Mouse (Mus musculus) forebrain, embryonic 12.5 days (tissue): ENCODE measurements at regions not wholly inside any gene's neighbourhood (a gene's known extent, or its start where the extent isn't known, plus 50 kb on each side); places are given as distances from the start of the nearest gene placed in this dataset.
A peak's percentile ranks its signal among the peaks of the same experiment; 100 is the strongest.

Source experiments
- ATAC-seq: fragments of 200-750 bp; cut with Nextera tagmentation; 2 replicates; pipeline ENCODE4 v1.8.0; 2017; ENCODE audit warnings: moderate TSS enrichment; ENCODE audit not compliant: low FRiP score
- H3K27ac ChIP-seq: fragments of 300-500 bp; sonication (generic); 2 replicates; pipeline ENCODE4 v1.5.1; 2016; ENCODE audit warnings: mild to moderate bottlenecking
- H3K27me3 ChIP-seq: fragments of 300-500 bp; sonication (generic); 2 replicates; pipeline ENCODE4 v1.6.1; 2016; ENCODE audit warnings: mild to moderate bottlenecking
- H3K36me3 ChIP-seq: fragments of 300-500 bp; sonication (generic); replicated peaks from 2 replicates; pipeline ENCODE4 v1.6.1; 2016; ENCODE audit warnings: mild to moderate bottlenecking
- H3K4me1 ChIP-seq: fragments of 300-500 bp; sonication (generic); 2 replicates; pipeline ENCODE4 v1.6.1; 2016
- H3K4me2 ChIP-seq: fragments of 300-500 bp; sonication (generic); 2 replicates; pipeline ENCODE4 v1.6.1; 2016; ENCODE audit warnings: mild to moderate bottlenecking, moderate library complexity
- H3K4me3 ChIP-seq: fragments of 300-500 bp; sonication (generic); replicated peaks from 2 replicates; pipeline ENCODE4 v1.5.1; 2016; ENCODE audit warnings: mild to moderate bottlenecking
- H3K9ac ChIP-seq: fragments of 300-500 bp; sonication (generic); 2 replicates; pipeline ENCODE4 v1.6.1; 2016; ENCODE audit warnings: mild to moderate bottlenecking
- H3K9me3 ChIP-seq: fragments of 300-500 bp; sonication (generic); 2 replicates; pipeline ENCODE4 v1.6.1; 2016
- WGBS: fragments of 180-500 bp; shearing (Covaris S2); methylation state at CpG from one replicate; pipeline ENCODE4 v1.1.7; 2016; 5-methylcytosine and 5-hydroxymethylcytosine counted together

- Histone ChIP-seq H3K4me1 (no peaks in the 10 kb centered on the region), H3K36me3 (no peaks in the 10 kb centered on the region), H3K4me3 (no peak overlapping the region), H3K27ac (no peak overlapping the region), H3K27me3 (no peaks in the 10 kb centered on the region), H3K4me2 (no peak overlapping the region), H3K9ac (no peak overlapping the region), H3K9me3 (no peaks in the 10 kb centered on the region)
- 86% methylated on average over 2 of the region's 2 CpGs for WGBS
- ATAC-seq = no peak
Observed at GRCm38 (mm10) chr15:61410789-61411188, 488.0 kb upstream of the A1bg start.

- Histone ChIP-seq H3K27ac (no peak overlapping the region), H3K4me3 (no peak overlapping the region), H3K4me1 (no peaks in the 10 kb centered on the region), H3K27me3 (no peaks in the 10 kb centered on the region), H3K9me3 (no peaks in the 10 kb centered on the region), H3K9ac (no peak overlapping the region), H3K36me3 (no peaks in the 10 kb centered on the region), H3K4me2 (no peak overlapping the region)
- ATAC-seq = no peak
- 97% methylated on average over 1 of the region's 1 CpGs for WGBS
Observed at GRCm38 (mm10) chr15:61408621-61409020, 485.8 kb upstream of the A1bg start.

GRCm38 (mm10) chr15:61400720-61401119 lies 477.9 kb upstream of the A1bg start:
- Histone ChIP-seq H3K27me3 (no peaks in the 10 kb centered on the region), H3K9me3 (no peaks in the 10 kb centered on the region), H3K27ac (no peak overlapping the region), H3K4me3 (no peak overlapping the region), H3K36me3 (no peaks in the 10 kb centered on the region), H3K4me1 (peaks cover 3% of the 10 kb centered on the region; the same call in 1 of the 2 replicates), H3K9ac (no peak overlapping the region), H3K4me2 (no peak overlapping the region)
- ATAC-seq = no peak

- H3K27ac ChIP-seq = no peak overlapping the region
- ATAC-seq = no peak
- peaks cover 10% of the 10 kb centered on the region for H3K4me1 ChIP-seq
- WGBS = 86% methylated on average over 2 of the region's 2 CpGs
- H3K27me3 ChIP-seq = no peaks in the 10 kb centered on the region
- H3K36me3 ChIP-seq = no peaks in the 10 kb centered on the region
- H3K9me3 ChIP-seq = no peaks in the 10 kb centered on the region
- no peak overlapping the region for H3K4me2 ChIP-seq
- H3K4me3 ChIP-seq = no peak overlapping the region
- H3K9ac ChIP-seq = no peak overlapping the region
Observed at GRCm38 (mm10) chr15:61399971-61400370, 477.2 kb upstream of the A1bg start.

- H3K27ac ChIP-seq = no peak overlapping the region
- no peak overlapping the region for H3K9ac ChIP-seq
- no peak overlapping the region for H3K4me2 ChIP-seq
- no peaks in the 10 kb centered on the region for H3K27me3 ChIP-seq
- H3K4me3 ChIP-seq = no peak overlapping the region
- no peaks in the 10 kb centered on the region for H3K9me3 ChIP-seq
- no peak for ATAC-seq
- 79% methylated on average over 3 of the region's 3 CpGs for WGBS
- H3K36me3 ChIP-seq = no peaks in the 10 kb centered on the region
- H3K4me1 ChIP-seq = peaks cover 14% of the 10 kb centered on the region
Observed at GRCm38 (mm10) chr15:61398829-61399228, 476.0 kb upstream of the A1bg start.

GRCm38 (mm10) chr15:61397061-61397460 lies 474.2 kb upstream of the A1bg start:
- H3K36me3 ChIP-seq = no peaks in the 10 kb centered on the region
- no peak overlapping the region for H3K9ac ChIP-seq
- no peak for ATAC-seq
- H3K27ac ChIP-seq = no peak overlapping the region
- no peak overlapping the region for H3K4me2 ChIP-seq
- no peaks in the 10 kb centered on the region for H3K27me3 ChIP-seq
- 95% methylated on average over 3 of the region's 3 CpGs for WGBS
- peaks cover 14% of the 10 kb centered on the region for H3K4me1 ChIP-seq
- no peaks in the 10 kb centered on the region for H3K9me3 ChIP-seq
- no peak overlapping the region for H3K4me3 ChIP-seq

GRCm38 (mm10) chr15:61395296-61395826 lies 472.5 kb upstream of the A1bg start:
- Histone ChIP-seq H3K27ac (peak overlapping the region; percentile 46; the same call in 1 of the 2 replicates), H3K27me3 (no peaks in the 10 kb centered on the region), H3K4me1 (peaks cover 14% of the 10 kb centered on the region), H3K9me3 (no peaks in the 10 kb centered on the region), H3K9ac (no peak overlapping the region), H3K36me3 (no peaks in the 10 kb centered on the region), H3K4me3 (no peak overlapping the region), H3K4me2 (no peak overlapping the region)
- ATAC-seq = peak; percentile 89
- 22% methylated on average over 8 of the region's 8 CpGs for WGBS

- Histone ChIP-seq H3K36me3 (no peaks in the 10 kb centered on the region), H3K4me2 (no peak overlapping the region), H3K4me1 (no peaks in the 10 kb centered on the region), H3K27ac (no peak overlapping the region), H3K27me3 (no peaks in the 10 kb centered on the region), H3K4me3 (no peak overlapping the region), H3K9me3 (no peaks in the 10 kb centered on the region), H3K9ac (no peak overlapping the region)
- no peak for ATAC-seq
- WGBS = 51% methylated on average over 3 of the region's 3 CpGs
Observed at GRCm38 (mm10) chr15:61380666-61381065, 457.9 kb upstream of the A1bg start.

- H3K4me3 ChIP-seq = no peak overlapping the region
- H3K36me3 ChIP-seq = no peaks in the 10 kb centered on the region
- WGBS = 76% methylated on average over 3 of the region's 3 CpGs
- no peak overlapping the region for H3K27ac ChIP-seq
- no peaks in the 10 kb centered on the region; the same call in 1 of the 2 replicates for H3K4me1 ChIP-seq
- ATAC-seq = no peak
- no peak overlapping the region for H3K4me2 ChIP-seq
- H3K27me3 ChIP-seq = no peaks in the 10 kb centered on the region
- H3K9me3 ChIP-seq = no peaks in the 10 kb centered on the region
- H3K9ac ChIP-seq = no peak overlapping the region
Observed at GRCm38 (mm10) chr15:61366276-61366675, 443.5 kb upstream of the A1bg start.

GRCm38 (mm10) chr15:61365511-61365910 lies 442.7 kb upstream of the A1bg start:
- Histone ChIP-seq H3K27me3 (no peaks in the 10 kb centered on the region), H3K36me3 (no peaks in the 10 kb centered on the region), H3K4me1 (no peaks in the 10 kb centered on the region; the same call in 1 of the 2 replicates), H3K9ac (no peak overlapping the region), H3K27ac (no peak overlapping the region), H3K9me3 (no peaks in the 10 kb centered on the region), H3K4me2 (no peak overlapping the region), H3K4me3 (no peak overlapping the region)
- WGBS = 63% methylated on average over 5 of the region's 5 CpGs
- ATAC-seq = no peak

- Histone ChIP-seq H3K9me3 (no peaks in the 10 kb centered on the region), H3K36me3 (no peaks in the 10 kb centered on the region), H3K9ac (no peak overlapping the region), H3K4me3 (no peak overlapping the region), H3K4me1 (no peaks in the 10 kb centered on the region; the same call in 1 of the 2 replicates), H3K27me3 (no peaks in the 10 kb centered on the region), H3K27ac (no peak overlapping the region), H3K4me2 (no peak overlapping the region)
- ATAC-seq = no peak
- WGBS = 80% methylated on average over 2 of the region's 2 CpGs
Observed at GRCm38 (mm10) chr15:61364461-61364860, 441.6 kb upstream of the A1bg start.

GRCm38 (mm10) chr15:61361254-61361653 lies 438.4 kb upstream of the A1bg start:
- Histone ChIP-seq H3K9ac (no peak overlapping the region), H3K36me3 (no peaks in the 10 kb centered on the region), H3K27ac (no peak overlapping the region), H3K27me3 (no peaks in the 10 kb centered on the region), H3K4me1 (no peaks in the 10 kb centered on the region; the same call in 1 of the 2 replicates), H3K4me3 (no peak overlapping the region), H3K4me2 (no peak overlapping the region), H3K9me3 (no peaks in the 10 kb centered on the region)
- 80% methylated on average over 3 of the region's 3 CpGs for WGBS
- ATAC-seq = no peak

- Histone ChIP-seq H3K9me3 (no peaks in the 10 kb centered on the region), H3K27me3 (no peaks in the 10 kb centered on the region), H3K36me3 (no peaks in the 10 kb centered on the region), H3K9ac (no peak overlapping the region), H3K4me3 (no peak overlapping the region), H3K4me1 (no peaks in the 10 kb centered on the region), H3K4me2 (no peak overlapping the region), H3K27ac (no peak overlapping the region)
- ATAC-seq = no peak
Observed at GRCm38 (mm10) chr15:61355344-61355743, 432.5 kb upstream of the A1bg start.
